Mouse (Mus musculus) thymus, adult 2 months (tissue): ENCODE data around the gene Mier3. TPM values are rescaled to one million over a fixed set of nuclear protein-coding genes. Genes with fewer than 3 reads are reported as not detected.

Source experiments
- DNase-seq: peaks from one replicate; pipeline ENCODE4 v3.0.0; 2021
- H3K27ac ChIP-seq: fragments of 200-500 bp; 2 replicates; pipeline ENCODE4 v1.5.1; 2012; ENCODE audit warnings: low read length, control low read depth; ENCODE audit not compliant: control insufficient read depth, insufficient read depth
- H3K27me3 ChIP-seq: fragments of 200-500 bp; 2 replicates; pipeline ENCODE4 v1.6.1; 2012; ENCODE audit warnings: mild to moderate bottlenecking, low read length, moderate library complexity, mixed read lengths; ENCODE audit not compliant: control insufficient read depth, insufficient read depth
- H3K36me3 ChIP-seq: fragments of 200-500 bp; 2 replicates; pipeline ENCODE4 v1.6.1; 2012; ENCODE audit warnings: mild to moderate bottlenecking, low read length, moderate library complexity; ENCODE audit not compliant: control insufficient read depth, insufficient read depth
- H3K4me1 ChIP-seq: fragments of 200-500 bp; replicated peaks from 2 replicates; pipeline ENCODE4 v1.6.1; 2012; ENCODE audit warnings: low read length; ENCODE audit not compliant: control insufficient read depth, insufficient read depth
- H3K4me3 ChIP-seq: fragments of 200-500 bp; 2 replicates; pipeline ENCODE4 v1.5.1; 2012; ENCODE audit warnings: mild to moderate bottlenecking, low read length, control low read depth, moderate library complexity; ENCODE audit not compliant: control insufficient read depth, insufficient read depth
- CTCF ChIP-seq: fragments of 200-500 bp; IDR thresholded peaks from 2 replicates; pipeline ENCODE4 v1.5.1; 2012; ENCODE audit warnings: mild to moderate bottlenecking, control low read depth, low read length, moderate library complexity, borderline replicate concordance; ENCODE audit not compliant: control insufficient read depth, poor library complexity, insufficient read depth; ENCODE audit errors: extremely low read depth
- POLR2A ChIP-seq: fragments of 200-500 bp; IDR thresholded peaks from 2 replicates; pipeline ENCODE4 v1.6.1; 2012; ENCODE audit warnings: mild to moderate bottlenecking, low read length, control low read depth, moderate library complexity; ENCODE audit not compliant: control insufficient read depth, poor library complexity, insufficient read depth; ENCODE audit errors: extremely low read depth
- WGBS: fragments of 180-500 bp; shearing (Covaris S2); methylation state at CpG from one replicate; pipeline ENCODE4 v1.1.7; 2018; 5-methylcytosine and 5-hydroxymethylcytosine counted together
- polyA plus RNA-seq: library from polyadenylated mRNA; depleted of rRNA; stranded (reverse); fragments of >200 nt; gene quantifications from 2 replicates; pipeline ENCODE4 v1.2.3, GENCODE M21; 2012; rRNA removed

Gene Mier3
- polyA plus RNA-seq, 1 experiment, result 7.3 TPM

DNA sequence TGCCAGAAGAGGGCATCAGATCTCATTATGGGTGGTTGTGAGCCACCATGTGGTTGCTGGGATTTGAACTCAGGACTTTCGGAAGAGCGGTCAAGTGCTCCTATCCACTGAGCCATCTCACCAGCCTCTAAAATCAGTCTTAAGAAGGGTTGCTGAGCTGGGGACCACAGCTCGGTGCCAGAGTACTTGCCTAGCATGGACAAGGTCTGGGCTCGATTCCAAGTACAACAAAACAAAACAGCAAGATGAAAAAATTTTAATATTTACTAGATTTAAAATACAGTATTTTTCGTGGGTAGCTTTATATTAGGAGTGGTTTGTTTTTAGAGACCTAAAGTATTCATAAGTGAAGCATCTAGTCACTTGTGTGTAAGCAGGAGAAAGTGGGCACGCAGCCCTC, 72.5 kb downstream of the Mier3 start:
- Histone ChIP-seq H3K36me3 (peaks cover 94% of the 10 kb centered on the region), H3K27me3 (no peaks in the 10 kb centered on the region)

DNA sequence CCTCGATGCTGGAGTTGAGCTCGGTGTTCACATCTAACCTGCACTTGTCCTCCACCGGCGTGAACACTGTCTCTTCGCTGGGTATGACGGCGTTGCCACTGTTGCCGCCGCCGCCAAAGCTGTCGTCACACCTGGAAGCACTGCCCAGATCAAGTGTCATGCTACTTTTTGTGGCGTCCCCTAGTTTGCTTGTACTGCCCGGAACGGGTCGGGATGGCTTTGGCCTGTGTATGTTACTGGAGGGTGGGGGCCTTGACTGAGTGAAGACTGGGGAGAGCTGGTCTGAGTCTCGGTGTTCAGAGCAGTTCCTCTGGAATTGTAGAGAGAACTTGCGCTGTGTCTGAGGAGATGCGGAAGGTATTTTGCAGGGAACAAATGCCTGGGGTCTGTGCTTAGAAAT, 74.6 kb downstream of the Mier3 start:
- WGBS, result 98% methylated on average over 18 of the region's 18 CpGs
- TF ChIP-seq POLR2A (no peak), CTCF (no peak)
- no peak for DNase-seq
- Histone ChIP-seq H3K4me1 (no peaks in the 10 kb centered on the region), H3K27me3 (no peaks in the 10 kb centered on the region), H3K36me3 (peaks cover 95% of the 10 kb centered on the region), H3K4me3 (no peak overlapping the region), H3K27ac (no peak overlapping the region)

More for the DNA sequence above, 72.5 kb downstream of the Mier3 start:
- no peak overlapping the region for H3K27ac ChIP-seq
- no peak overlapping the region for H3K4me3 ChIP-seq
- no peak for DNase-seq
- WGBS, result 97% methylated on average over 6 of the region's 6 CpGs
- H3K4me1 ChIP-seq, result no peaks in the 10 kb centered on the region
- TF ChIP-seq CTCF, result no peak

DNA sequence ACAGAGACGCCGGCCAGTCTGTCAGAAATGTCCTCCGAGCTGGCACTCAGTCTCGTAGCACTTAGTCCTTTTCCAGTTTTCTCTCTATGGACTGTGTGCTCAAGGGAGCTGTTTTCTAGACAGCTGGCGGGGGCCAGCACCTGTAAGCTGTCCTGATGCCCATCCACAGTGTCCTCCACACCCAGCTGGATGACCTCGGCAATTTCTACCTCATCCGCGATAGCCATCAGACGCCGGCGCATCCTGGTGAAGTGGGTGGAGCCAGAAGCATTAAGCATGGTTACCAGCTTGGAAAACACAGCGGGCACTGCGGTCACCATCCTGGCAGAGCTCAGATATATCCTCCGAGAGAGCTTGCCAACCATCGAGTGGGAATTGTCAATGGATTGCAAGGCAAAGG, 75.2 kb downstream of the Mier3 start:
- no peak for DNase-seq
- Histone ChIP-seq H3K36me3 (peaks cover 95% of the 10 kb centered on the region), H3K4me1 (no peaks in the 10 kb centered on the region), H3K4me3 (no peak overlapping the region), H3K27ac (no peak overlapping the region), H3K27me3 (no peaks in the 10 kb centered on the region)
- no peak for TF ChIP-seq CTCF
- no peak for TF ChIP-seq POLR2A
- WGBS, result 98% methylated on average over 15 of the region's 15 CpGs

DNA sequence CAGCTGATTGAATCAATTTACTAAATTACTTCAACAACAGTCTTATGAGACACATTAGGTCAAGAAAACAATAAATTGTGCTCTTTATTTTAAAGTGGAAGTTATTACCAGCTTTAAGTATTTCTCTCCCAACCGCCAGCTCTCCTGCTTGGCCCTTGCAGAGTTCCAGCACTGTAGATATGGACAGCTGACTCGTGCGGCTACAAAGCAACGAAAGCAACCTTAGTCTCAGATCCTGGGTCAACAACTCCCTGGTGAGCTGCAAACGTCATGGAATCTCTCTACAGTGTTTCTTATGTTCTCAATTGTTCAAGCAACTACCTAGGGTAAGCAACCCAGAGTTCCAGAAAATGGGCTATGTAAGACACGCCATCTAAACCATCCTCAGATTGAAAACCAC, 76.2 kb downstream of the Mier3 start:
- WGBS, result 96% methylated on average over 6 of the region's 6 CpGs
- Histone ChIP-seq H3K27ac (no peak overlapping the region), H3K4me1 (peaks cover under 1% of the 10 kb centered on the region; the same call in 1 of the 2 replicates), H3K27me3 (no peaks in the 10 kb centered on the region), H3K36me3 (peaks cover 87% of the 10 kb centered on the region), H3K4me3 (no peak overlapping the region)
- no peak for DNase-seq
- no peak for TF ChIP-seq POLR2A
- no peak for TF ChIP-seq CTCF

DNA sequence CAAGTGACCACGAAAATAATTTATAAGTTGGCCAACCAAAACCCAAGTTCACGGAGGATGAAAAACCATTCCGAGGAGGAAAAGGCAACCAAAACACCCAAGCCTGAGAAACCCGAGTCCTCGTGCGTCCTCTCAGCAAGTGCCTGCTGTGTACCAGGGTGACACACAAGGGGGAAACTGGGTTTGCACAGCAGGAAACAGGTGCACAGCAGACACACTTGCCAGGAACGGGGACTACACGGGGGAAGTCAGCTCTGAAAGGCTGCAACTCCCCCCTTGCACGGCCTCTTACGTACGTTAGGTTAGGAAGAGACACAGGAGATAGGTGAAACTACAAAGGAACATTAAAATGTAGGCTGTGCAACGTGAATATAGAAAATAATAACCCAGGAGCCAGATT, 81.7 kb downstream of the Mier3 start:
- peak; percentile 44 for DNase-seq
- 20% methylated on average over 12 of the region's 12 CpGs for WGBS
- Histone ChIP-seq H3K27ac (peak overlapping the region; percentile 40; the same call in 1 of the 2 replicates), H3K36me3 (peaks cover 80% of the 10 kb centered on the region), H3K4me3 (no peak overlapping the region), H3K27me3 (no peaks in the 10 kb centered on the region), H3K4me1 (peaks cover 10% of the 10 kb centered on the region)
- TF ChIP-seq CTCF (no peak), POLR2A (no peak)

Other genes starting within 250 kb of the Mier3 start
- gene Gpbp1, start 190.9 kb upstream of the Mier3 start, polyA plus RNA-seq, result 4.4 and 5.0 TPM in 2 replicates
- not detected in 2 replicates for gene Gm49496, start 131.0 kb upstream of the Mier3 start, polyA plus RNA-seq
- not detected in 2 replicates for gene Gm10198, start 88.2 kb upstream of the Mier3 start, polyA plus RNA-seq
- gene Map3k1, start 128.0 kb downstream of the Mier3 start, polyA plus RNA-seq, result 47.2 and 54.9 TPM in 2 replicates